In genomic region chr19:26566109-26566508, GRCm38 (mm10) we compare ENCODE assay signal across 10 mouse cellular contexts. TPM values are rescaled to one million over a fixed set of nuclear protein-coding genes. Genes with fewer than 3 reads are reported as not detected.
DNase-seq lines count a peak whose midpoint lies in the region; ATAC-seq and TF ChIP-seq lines count a peak whose summit lies in the region.
"Had no signal": no experiment of that assay in that cellular context is flagged by ENCODE, and none has a peak within 500 bp of the region (broad histone marks: within the 10 kb centered on the region; RNA-seq: fewer than 3 reads in every experiment).

No protein-coding gene starts in this region.

- no peaks in the 10 kb centered on the region for H3K4me1 ChIP-seq in liver, adult 2 months (ENCODE audit: control insufficient read depth, insufficient read depth, low read length)
- H3K4me1 ChIP-seq in liver, embryonic 12.5 days = no peaks in the 10 kb centered on the region
- peaks cover 11% of the 10 kb centered on the region for H3K4me1 ChIP-seq in embryonic facial prominence, embryonic 10.5 days
- 0 out of 2 replicates have a peak, but pooled peaks cover 7% of the 10 kb centered on the region for H3K4me1 ChIP-seq in forebrain, embryonic 16.5 days (replicated peaks; ENCODE audit: control insufficient read depth, insufficient read depth, low read length)

- no peak for TF ChIP-seq CTCF in liver, adult 2 months (IDR thresholded peaks at IDR 0.05; ENCODE audit: low read depth, low read length)

- H3K79me2 ChIP-seq in liver, adult 2 months (ENCODE audit: control insufficient read depth, insufficient read depth, low read length) = no peaks in the 10 kb centered on the region

- H3K4me2 ChIP-seq in liver, embryonic 12.5 days = no peak overlapping the region
- no peak overlapping the region for H3K4me2 ChIP-seq in forebrain, embryonic 16.5 days (ENCODE audit: low read length)

- H3K27me3 ChIP-seq in liver, adult 2 months (ENCODE audit: control insufficient read depth, insufficient read depth, low read length) = no peaks in the 10 kb centered on the region
- no peaks in the 10 kb centered on the region for H3K27me3 ChIP-seq in liver, embryonic 12.5 days (replicated peaks)
- no peaks in the 10 kb centered on the region for H3K27me3 ChIP-seq in embryonic facial prominence, embryonic 10.5 days (replicated peaks; ENCODE audit: low read depth, poor library complexity, severe bottlenecking)
- H3K27me3 ChIP-seq in forebrain, embryonic 16.5 days (replicated peaks; ENCODE audit: control insufficient read depth, insufficient read depth, low read length) = no peaks in the 10 kb centered on the region

- no peaks in the 10 kb centered on the region for H3K36me3 ChIP-seq in liver, adult 2 months (ENCODE audit: control insufficient read depth, insufficient read depth, low read length)
- no peaks in the 10 kb centered on the region for H3K36me3 ChIP-seq in liver, embryonic 12.5 days
- no peaks in the 10 kb centered on the region for H3K36me3 ChIP-seq in embryonic facial prominence, embryonic 10.5 days (replicated peaks)
- H3K36me3 ChIP-seq in forebrain, embryonic 16.5 days (ENCODE audit: control insufficient read depth, insufficient read depth) = no peaks in the 10 kb centered on the region
- H3K36me3 ChIP-seq: heart, embryonic 10.5 days had no signal

- no peak overlapping the region for H3K27ac ChIP-seq in liver, adult 2 months (replicated peaks; ENCODE audit: insufficient read depth, low read depth, low read length)
- H3K27ac ChIP-seq in liver, embryonic 12.5 days = no peak overlapping the region
- peak overlapping the region; percentile 24; the same call in 1 of the 2 replicates for H3K27ac ChIP-seq in embryonic facial prominence, embryonic 10.5 days (replicated peaks)
- no peak overlapping the region for H3K27ac ChIP-seq in forebrain, embryonic 16.5 days (ENCODE audit: low read length)
- H3K27ac ChIP-seq: heart, embryonic 10.5 days; liver, embryonic 14.5 days had no signal

- no peak overlapping the region for H3K9ac ChIP-seq in liver, adult 2 months (ENCODE audit: low read depth, low read length)
- H3K9ac ChIP-seq in liver, embryonic 12.5 days = no peak overlapping the region
- no peak overlapping the region for H3K9ac ChIP-seq in forebrain, embryonic 16.5 days (replicated peaks; ENCODE audit: low read depth, low read length)
- H3K9ac ChIP-seq: liver, embryonic 14.5 days had no signal

- ATAC-seq in liver, embryonic 12.5 days = no peak
- ATAC-seq in forebrain, embryonic 16.5 days = no peak

- no peak for TF ChIP-seq POLR2A in liver, adult 2 months (IDR thresholded peaks at IDR 0.05; ENCODE audit: extremely low read depth, insufficient read depth, low read length)

- no peaks in the 10 kb centered on the region for H3K9me3 ChIP-seq in liver, embryonic 12.5 days (replicated peaks)
- H3K9me3 ChIP-seq in embryonic facial prominence, embryonic 10.5 days = no peaks in the 10 kb centered on the region
- no peaks in the 10 kb centered on the region for H3K9me3 ChIP-seq in forebrain, embryonic 16.5 days (ENCODE audit: control insufficient read depth, low read length)
- H3K9me3 ChIP-seq: heart, embryonic 10.5 days had no signal

- WGBS in liver, adult 2 months = 81% methylated on average over 9 of the region's 9 CpGs
- WGBS in liver, embryonic 12.5 days (ENCODE audit: insufficient replicate concordance) = 82% methylated on average over 9 of the region's 9 CpGs
- WGBS in embryonic facial prominence, embryonic 10.5 days = 74% methylated on average over 9 of the region's 9 CpGs
- 63% methylated on average over 9 of the region's 9 CpGs for WGBS in forebrain, embryonic 16.5 days

- no peak overlapping the region for H3K4me3 ChIP-seq in liver, adult 2 months (ENCODE audit: insufficient read depth, low read depth, low read length)
- no peak overlapping the region for H3K4me3 ChIP-seq in liver, embryonic 12.5 days
- no peak overlapping the region for H3K4me3 ChIP-seq in embryonic facial prominence, embryonic 10.5 days
- no peak overlapping the region for H3K4me3 ChIP-seq in forebrain, embryonic 16.5 days (replicated peaks; ENCODE audit: low read length)
- H3K4me3 ChIP-seq: erythroblast, embryonic 14.5 days; heart, embryonic 10.5 days had no signal

- peak; percentile 30 for DNase-seq in liver, adult 2 months (ENCODE audit: extremely low read depth, low read depth, low spot score)
- peak; percentile 32 for DNase-seq in embryonic facial prominence, embryonic 10.5 days (ENCODE audit: low spot score)
- peak; percentile 36 to 71 for DNase-seq in kidney, adult 8-10 months
- peak; percentile 37 for DNase-seq in neural tube, embryonic 10.5 days (ENCODE audit: extremely low spot score, low spot score)
- DNase-seq in retina, postnatal 1 day = no peak

RNA-seq across cellular contexts. Expression of gene Smarca2, which starts 38.7 kb away (rescaled TPM):
- total RNA-seq in liver, adult 2 months (2014; rRNA removed) = 71.3 and 79.7 TPM in 2 replicates
- 22.5 and 23.9 TPM in 2 replicates for polyA plus RNA-seq in liver, adult 2 months (2012; rRNA removed)
- polyA plus RNA-seq in liver, embryonic 12.5 days (2016; fragmentation: Nextera tagmentation; extraction: Ambion mirVana) = 7.5 and 8.1 TPM in 2 replicates
- polyA plus RNA-seq in embryonic facial prominence, embryonic 10.5 days (2016; fragmentation: Nextera tagmentation; extraction: Ambion mirVana) = 39.2 and 49.0 TPM in 2 replicates
- 144 and 157 TPM in 2 replicates for polyA plus RNA-seq in forebrain, embryonic 16.5 days (2015; fragmentation: Nextera tagmentation; extraction: Ambion mirVana)
